Mouse (Mus musculus) layer of hippocampus, adult 8-10 months (tissue): Measurements from ENCODE around the gene Ppil4. TPM values are rescaled to one million over a fixed set of nuclear protein-coding genes. Genes with fewer than 3 reads are reported as not detected.

ENCODE experiments used
- DNase-seq, 2 experiments: peaks; one replicate each; pipeline ENCODE4 v3.0.0; 2022; ENCODE audit warnings: low spot score in 2 of 2
- total RNA-seq, 4 experiments: library from RNA; stranded (reverse); gene quantifications; 2 replicates each; pipeline ENCODE4 v1.2.4; 2022

Ppil4 gene
- total RNA-seq, 4 experiments from 2014 or later = 26.9 to 34.1 (median 32.9) TPM

GRCm38 (mm10) chr10:7824663-7825280, 32.1 kb downstream of the Ppil4 start:
- DNase-seq = no peak

GRCm38 (mm10) chr10:7825281-7825665, 32.6 kb downstream of the Ppil4 start:
- no peak for DNase-seq

GRCm38 (mm10) chr10:7826106-7826505, 33.4 kb downstream of the Ppil4 start:
- no peak for DNase-seq

GRCm38 (mm10) chr10:7832171-7832676, 39.5 kb downstream of the Ppil4 start, which contains the start of gene Zc3h12d:
Gene Zc3h12d, plus strand, starts transcription at chr10:7832470.
- no peak for DNase-seq

GRCm38 (mm10) chr10:7833377-7834165, 40.9 kb downstream of the Ppil4 start:
- DNase-seq = no peak

- DNase-seq = no peak
Measured at GRCm38 (mm10) chr10:7834671-7835225, 42.1 kb downstream of the Ppil4 start.

GRCm38 (mm10) chr10:7836902-7837301, 44.2 kb downstream of the Ppil4 start:
- DNase-seq = no peak

- no peak for DNase-seq
Measured at GRCm38 (mm10) chr10:7837446-7837845, 44.8 kb downstream of the Ppil4 start.

- no peak for DNase-seq
Measured at GRCm38 (mm10) chr10:7838036-7838435, 45.3 kb downstream of the Ppil4 start.

GRCm38 (mm10) chr10:7838874-7839421, 46.3 kb downstream of the Ppil4 start:
- no peak for DNase-seq

- no peak for DNase-seq
Measured at GRCm38 (mm10) chr10:7839551-7840352, 47.1 kb downstream of the Ppil4 start.

GRCm38 (mm10) chr10:7840353-7840733, 47.7 kb downstream of the Ppil4 start:
- no peak for DNase-seq

GRCm38 (mm10) chr10:7840785-7841184, 48.1 kb downstream of the Ppil4 start:
- no peak for DNase-seq

GRCm38 (mm10) chr10:7841571-7842080, 48.9 kb downstream of the Ppil4 start:
- DNase-seq = no peak

- no peak for DNase-seq
Measured at GRCm38 (mm10) chr10:7843181-7843580, 50.5 kb downstream of the Ppil4 start.

GRCm38 (mm10) chr10:7844161-7844560, 51.5 kb downstream of the Ppil4 start:
- DNase-seq = no peak

GRCm38 (mm10) chr10:7845136-7845535, 52.4 kb downstream of the Ppil4 start:
- DNase-seq = no peak

GRCm38 (mm10) chr10:7845991-7846390, 53.3 kb downstream of the Ppil4 start:
- no peak for DNase-seq

- no peak for DNase-seq
Measured at GRCm38 (mm10) chr10:7847166-7847605, 54.5 kb downstream of the Ppil4 start.

- DNase-seq = no peak
Measured at GRCm38 (mm10) chr10:7851891-7852290, 59.2 kb downstream of the Ppil4 start.

GRCm38 (mm10) chr10:7860494-7860893, 67.8 kb downstream of the Ppil4 start:
- no peak for DNase-seq
